Mouse (Mus musculus) NIH3T3 (cell line): ENCODE measurements around the gene Dnm1.
"Not testable (repeated sequence)": the region's sequence is repeated elsewhere in the genome, so short reads cannot be mapped to it uniquely, and the experiment has no call there.

Experiments used
- DNase-seq: peaks from one replicate; pipeline ENCODE4 v3.0.0-alpha.2; 2012; ENCODE audit warnings: low read depth

Dnm1 gene

DNA sequence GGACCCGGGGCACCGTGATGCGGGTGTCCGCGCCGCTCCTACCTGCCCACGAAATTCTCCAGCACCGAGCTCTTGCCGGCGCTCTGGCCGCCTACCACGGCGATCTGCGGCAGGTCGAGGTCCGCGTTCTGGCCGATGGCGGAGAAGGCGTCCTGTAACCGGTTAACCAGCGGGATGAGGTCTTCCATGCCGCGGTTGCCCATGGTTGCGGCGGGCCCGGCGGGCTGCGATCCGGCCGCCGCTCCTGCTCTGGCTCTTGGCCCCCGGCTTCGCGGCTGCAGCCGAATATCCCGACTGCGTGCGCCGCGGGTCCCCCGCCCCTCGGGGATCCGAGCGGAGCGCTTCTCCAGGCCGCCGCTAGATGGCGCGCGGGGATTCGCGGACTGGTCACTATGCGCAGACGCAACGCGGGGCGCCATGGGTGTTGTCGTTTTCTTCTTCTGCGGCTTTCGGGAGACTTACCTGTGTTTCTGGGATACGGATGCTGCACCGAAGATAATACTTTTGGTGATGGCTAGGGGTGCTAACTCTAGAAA lies at the start of gene Dnm1:
Gene Dnm1 (minus strand): TSS at position 332 of the 536 bp plus-strand sequence.
- DNase-seq, result peak; percentile 96

DNA sequence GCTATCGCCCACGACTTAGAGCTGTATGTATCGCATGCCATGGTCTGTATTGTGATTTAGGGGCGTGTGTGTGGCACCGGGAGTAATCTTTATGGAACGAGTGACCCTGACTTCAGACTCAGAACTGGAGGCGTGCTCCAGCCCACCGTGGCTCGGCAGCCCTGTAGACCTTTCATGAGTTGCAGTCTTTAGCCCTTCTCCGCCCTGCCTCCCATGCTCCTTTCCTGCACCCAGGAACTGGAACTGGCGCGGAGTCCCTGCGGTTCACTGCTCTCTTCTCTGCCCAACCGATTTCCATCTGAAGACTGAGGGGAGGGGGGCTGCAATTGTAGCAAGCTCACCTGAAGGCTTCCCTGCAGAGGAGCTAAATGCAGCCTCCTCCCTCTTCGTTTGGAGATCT lies 43.6 kb upstream of the Dnm1 start:
- no peak for DNase-seq

GRCm38 (mm10) chr2:32395946-32396621 lies 42.9 kb upstream of the Dnm1 start:
- DNase-seq, result peak; percentile 94

GRCm38 (mm10) chr2:32395484-32395945 lies 42.4 kb upstream of the Dnm1 start, which contains the start of gene Ptges2:
Gene Ptges2 (plus strand): TSS chr2:32395896.
- DNase-seq, result peak; percentile 94

DNA sequence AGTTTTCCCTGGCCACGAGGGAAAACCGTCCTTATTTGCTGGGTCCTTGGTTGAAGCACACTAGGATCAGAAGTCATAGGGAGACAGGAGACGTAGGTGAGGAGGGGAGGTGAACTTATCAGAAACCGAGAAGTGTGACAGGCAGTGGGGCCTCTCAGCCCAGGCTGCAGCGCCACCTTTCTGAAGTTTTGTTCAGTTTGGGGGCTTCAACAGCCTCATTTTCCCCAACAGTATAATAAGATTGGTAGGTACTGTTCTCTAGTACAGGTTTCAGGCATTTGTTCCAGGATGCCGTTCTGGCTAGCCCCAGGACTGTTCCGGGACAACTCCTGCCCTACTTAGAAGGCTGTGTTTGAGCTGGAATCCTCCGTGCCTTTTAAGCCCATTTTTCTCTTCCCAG lies 41.8 kb upstream of the Dnm1 start:
- peak; percentile 68 for DNase-seq

- DNase-seq, result no peak
Observed at GRCm38 (mm10) chr2:32392063-32392462, 38.9 kb upstream of the Dnm1 start.

- DNase-seq, result peak; percentile 42
Observed at GRCm38 (mm10) chr2:32390871-32391270, 37.7 kb upstream of the Dnm1 start.

DNA sequence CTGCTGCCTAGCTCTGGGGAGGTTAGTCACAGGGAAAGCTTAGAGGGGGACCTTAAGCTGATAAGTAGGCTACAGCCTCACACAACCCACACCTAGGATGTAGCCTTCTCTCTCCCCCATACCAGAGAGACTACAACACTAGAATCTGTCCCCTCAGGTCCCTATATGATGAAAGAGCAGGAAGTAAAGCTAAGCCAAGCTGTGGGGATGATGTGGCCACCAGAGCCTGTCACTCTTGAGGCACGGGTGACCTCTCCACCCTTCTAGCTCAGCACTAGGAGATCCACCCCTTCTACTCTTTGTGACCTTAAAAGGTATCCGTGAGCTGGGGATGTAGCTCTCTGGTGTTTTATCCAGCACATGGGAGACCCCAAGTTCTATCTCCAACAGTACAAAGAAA lies 36.0 kb upstream of the Dnm1 start:
- no peak for DNase-seq

DNA sequence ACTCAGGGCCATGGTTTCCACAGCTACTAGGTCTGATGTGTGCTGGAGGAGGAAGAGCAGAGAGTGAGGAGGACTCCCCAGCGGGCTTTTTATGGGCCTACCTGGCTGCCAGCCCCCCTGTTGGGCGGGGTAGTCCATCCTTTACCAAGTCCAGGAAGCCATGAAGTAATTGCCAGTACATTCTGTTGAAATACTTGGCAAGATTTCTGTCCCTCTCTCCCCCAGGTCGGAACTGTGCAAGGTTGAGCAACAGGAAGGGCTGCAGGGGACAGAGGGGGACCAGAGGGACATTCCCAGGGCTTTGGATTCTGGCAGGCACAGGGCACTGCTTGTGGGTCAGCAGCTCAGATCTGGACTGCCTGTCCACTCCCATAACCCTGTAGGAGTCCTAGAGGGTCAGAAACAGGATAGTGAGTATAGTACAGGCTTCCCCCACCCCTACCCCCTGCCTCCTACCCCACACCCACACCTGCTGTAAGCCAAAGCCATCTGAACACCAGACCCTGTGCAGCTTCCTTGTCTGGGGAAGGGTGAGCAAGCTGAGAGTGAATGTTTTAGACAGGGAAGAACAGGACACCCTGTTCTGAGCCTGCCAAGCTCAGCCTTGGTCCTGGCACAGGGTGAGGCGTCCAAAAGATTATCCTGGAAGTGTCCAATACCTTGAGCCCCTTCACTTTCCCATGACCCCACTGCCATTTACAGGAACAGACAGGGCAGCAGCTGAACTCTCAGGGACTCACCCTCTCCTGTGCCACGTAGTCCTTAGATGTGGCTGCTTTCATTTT lies 34.8 kb upstream of the Dnm1 start, which contains the start of gene Lcn2:
Gene Lcn2 (minus strand): TSS at position 547 of the 785 bp plus-strand sequence.
- no peak for DNase-seq

GRCm38 (mm10) chr2:32382689-32383088 lies 29.6 kb upstream of the Dnm1 start:
- DNase-seq, result no peak

DNA sequence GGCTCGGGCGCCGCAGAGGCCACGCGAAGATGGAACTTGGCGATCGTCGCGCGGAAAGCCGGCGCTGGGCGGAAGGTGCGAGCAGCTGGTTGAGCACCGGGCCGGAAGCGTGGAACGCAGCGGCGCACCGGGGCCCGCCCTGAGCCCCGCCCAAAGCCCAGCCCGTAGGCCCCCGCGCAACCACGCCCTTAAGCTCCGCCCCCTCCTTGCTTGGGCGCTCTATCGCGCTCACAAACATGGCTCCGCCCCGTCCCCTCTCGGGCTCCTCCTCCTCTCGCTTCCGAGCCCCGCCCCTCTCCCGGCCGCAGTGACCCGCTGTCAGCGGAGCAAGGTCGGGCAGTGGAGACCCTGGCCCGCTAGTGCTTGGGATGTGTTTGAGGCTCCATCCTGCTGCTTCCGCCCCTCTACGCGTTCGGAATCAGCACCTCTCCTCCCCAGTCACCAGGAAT lies 28.7 kb upstream of the Dnm1 start, which contains the start of gene 1110008P14Rik:
Gene 1110008P14Rik (minus strand): TSS at position 164 of the 449 bp plus-strand sequence.
- peak; percentile 96 for DNase-seq

DNA sequence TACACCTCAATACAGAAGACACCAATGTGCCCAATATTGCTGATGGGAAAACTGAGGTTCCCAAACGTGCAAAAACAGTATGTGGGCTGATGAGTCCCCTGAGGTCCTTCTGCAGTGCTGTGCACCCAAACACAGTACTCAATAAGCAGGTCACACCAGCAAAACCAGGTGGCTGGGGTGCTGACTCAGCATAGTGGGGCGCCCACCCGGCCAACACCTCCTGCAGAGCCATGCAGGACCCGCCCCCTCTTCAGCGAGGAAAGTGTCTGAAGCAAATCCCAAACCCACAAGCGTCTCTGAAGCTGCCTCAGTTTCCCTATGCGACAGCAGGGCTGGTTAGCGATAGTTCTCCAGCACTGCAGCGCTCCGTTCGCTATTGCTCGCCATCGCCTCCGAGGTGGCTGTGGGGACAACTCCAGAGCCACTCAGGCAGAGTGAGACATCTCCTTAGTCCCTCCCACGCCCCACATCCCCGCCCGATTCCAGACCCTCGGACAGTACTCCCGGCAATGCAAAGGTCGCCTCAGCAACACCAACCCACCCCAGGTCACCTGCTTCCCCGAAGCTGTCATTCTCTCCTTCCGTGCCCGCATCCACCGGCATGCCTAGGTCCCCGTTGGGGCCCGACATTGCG lies 28.1 kb upstream of the Dnm1 start:
- DNase-seq, result no peak

DNA sequence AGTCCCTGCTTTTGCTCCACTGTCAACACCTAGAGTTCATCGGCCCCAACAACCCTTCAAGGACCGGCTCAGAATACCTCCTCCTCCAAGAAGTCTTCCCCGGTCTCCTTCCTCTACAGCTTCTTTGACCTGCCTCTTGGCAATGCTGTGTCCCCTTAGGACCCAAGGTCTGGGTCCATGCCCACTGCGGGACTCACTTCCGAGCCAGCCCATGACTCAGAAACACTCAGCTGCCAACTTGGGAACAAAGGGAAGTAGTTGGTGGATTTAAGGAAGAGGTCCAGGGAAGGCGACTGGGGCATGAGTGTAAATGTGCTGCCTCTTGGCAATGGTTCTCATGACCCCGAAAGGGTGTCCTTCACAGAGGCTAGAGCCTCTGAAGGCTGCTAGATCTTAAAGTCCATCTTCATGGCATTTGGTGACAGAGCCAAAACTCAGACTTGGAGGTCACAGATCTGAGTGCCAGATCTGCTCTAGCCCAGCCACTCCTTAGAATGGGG lies 26.9 kb upstream of the Dnm1 start:
- no peak for DNase-seq

GRCm38 (mm10) chr2:32376963-32377362 lies 23.8 kb upstream of the Dnm1 start:
- no peak for DNase-seq

DNA sequence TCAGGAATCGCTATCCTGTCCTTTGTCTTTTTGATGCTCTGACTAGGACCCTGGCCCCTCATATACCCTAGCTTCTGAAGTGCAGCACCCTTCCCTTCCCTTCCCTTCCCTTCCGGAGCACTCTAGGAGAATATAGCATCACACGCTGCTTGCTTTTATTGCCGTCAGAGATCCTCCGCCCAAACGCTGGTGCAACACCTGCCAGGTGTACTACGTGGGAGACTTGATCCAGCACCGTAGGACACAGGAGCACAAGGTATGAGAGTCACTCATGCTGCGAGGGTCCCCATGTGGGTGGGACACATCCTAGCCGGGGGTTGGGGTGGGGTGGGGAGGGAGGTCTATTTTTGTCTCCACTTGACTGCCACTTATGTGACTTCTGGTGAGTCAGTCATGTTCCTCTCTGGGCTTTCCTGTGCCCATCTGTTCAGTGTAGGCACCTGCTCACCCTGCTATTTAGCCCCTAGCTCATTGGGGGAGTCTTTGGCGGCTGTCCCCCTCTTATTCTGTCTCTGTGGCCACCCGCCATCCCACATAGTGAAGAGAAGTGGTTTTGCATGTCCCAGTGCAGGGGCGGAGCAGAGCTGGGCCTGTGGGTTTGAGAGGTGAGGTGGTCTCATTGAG lies 22.3 kb upstream of the Dnm1 start:
- no peak for DNase-seq

DNA sequence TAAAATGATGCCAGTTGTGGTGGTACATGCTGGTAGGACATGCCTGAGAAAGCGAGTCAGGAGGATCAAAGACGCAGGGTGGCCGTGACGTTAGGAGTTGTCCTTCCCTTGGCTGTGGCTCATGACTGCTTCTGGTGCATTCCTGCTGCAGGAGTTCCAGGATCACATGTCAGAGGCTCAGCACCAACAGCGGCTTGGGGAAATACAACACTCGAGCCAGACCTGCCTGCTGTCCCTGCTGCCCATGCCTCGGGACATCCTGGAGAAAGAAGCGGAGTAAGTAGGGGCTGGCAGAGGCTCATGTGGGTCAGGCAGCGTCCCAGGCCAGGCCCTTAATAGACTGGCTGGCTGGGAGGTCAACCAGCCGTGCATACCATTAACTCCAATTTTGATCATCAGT lies 21.1 kb upstream of the Dnm1 start:
- no peak for DNase-seq

DNA sequence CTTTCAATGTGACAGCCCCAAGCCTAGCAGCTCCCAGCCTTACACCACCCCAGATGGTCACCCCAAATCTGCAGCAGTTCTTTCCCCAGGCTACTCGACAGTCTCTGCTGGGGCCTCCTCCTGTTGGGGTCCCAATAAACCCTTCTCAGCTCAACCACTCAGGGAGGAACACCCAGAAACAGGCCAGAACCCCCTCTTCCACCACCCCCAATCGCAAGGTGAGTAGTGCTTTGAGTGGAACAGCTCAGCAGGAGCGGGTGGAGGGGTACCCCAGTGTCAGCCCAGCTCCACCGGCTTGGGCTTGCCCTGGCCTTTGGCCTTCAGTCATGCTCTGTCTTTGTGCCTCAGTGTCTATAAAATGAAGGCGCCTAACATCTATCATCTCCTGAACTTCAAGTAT lies 14.2 kb upstream of the Dnm1 start:
- no peak for DNase-seq

GRCm38 (mm10) chr2:32364121-32364520 lies 11.0 kb upstream of the Dnm1 start:
- DNase-seq, result no peak

GRCm38 (mm10) chr2:32363376-32364106 lies 10.4 kb upstream of the Dnm1 start:
- peak; percentile 54 for DNase-seq

- peak; percentile 90 for DNase-seq
Observed at GRCm38 (mm10) chr2:32362817-32363340, 9.7 kb upstream of the Dnm1 start.

- not testable (repeated sequence) for DNase-seq
Observed at GRCm38 (mm10) chr2:32362274-32362673, 9.1 kb upstream of the Dnm1 start.
